11 mouse cellular contexts compared by ENCODE assay signal in genomic region chr9:61019938-61020337, GRCm38 (mm10).
DNase-seq lines count a peak whose midpoint lies in the region; ATAC-seq and TF ChIP-seq lines count a peak whose summit lies in the region.
"Had no signal": no experiment of that assay in that cellular context is flagged by ENCODE, and none has a peak within 500 bp of the region (broad histone marks: within the 10 kb centered on the region; RNA-seq: fewer than 3 reads in every experiment).

No protein-coding gene starts in this region.

- TF ChIP-seq RAD21 in CH12.LX (IDR thresholded peaks at IDR 0.05; ENCODE audit: low read depth, low read length) = peak; percentile 55

- no peaks in the 10 kb centered on the region for H3K27me3 ChIP-seq in limb, embryonic 11.5 days (ENCODE audit: control insufficient read depth, insufficient read depth, low read length)
- peaks cover 50% of the 10 kb centered on the region for H3K27me3 ChIP-seq in limb, embryonic 10.5 days (ENCODE audit: low read depth, poor library complexity, severe bottlenecking)
- peaks cover 49% of the 10 kb centered on the region for H3K27me3 ChIP-seq in CH12.LX (replicated peaks)
- no peaks in the 10 kb centered on the region for H3K27me3 ChIP-seq in forebrain, postnatal 0 days (ENCODE audit: insufficient read depth, low read length)
- H3K27me3 ChIP-seq: neural tube, embryonic 12.5 days; stomach, embryonic 15.5 days had no signal

- H3K4me1 ChIP-seq in limb, embryonic 11.5 days (ENCODE audit: control insufficient read depth, insufficient read depth, low read length) = peaks cover 21% of the 10 kb centered on the region
- peaks cover 23% of the 10 kb centered on the region for H3K4me1 ChIP-seq in limb, embryonic 10.5 days
- H3K4me1 ChIP-seq in CH12.LX (ENCODE audit: control insufficient read depth in 1 of 2, insufficient read depth in 2 of 2) = peaks cover 9 to 41% of the 10 kb centered on the region in 2 experiments
- no peaks in the 10 kb centered on the region for H3K4me1 ChIP-seq in forebrain, postnatal 0 days (ENCODE audit: insufficient read depth)
- H3K4me1 ChIP-seq: heart, embryonic 13.5 days; stomach, embryonic 15.5 days had no signal

- ATAC-seq in limb, embryonic 11.5 days (ENCODE audit: insufficient number of reproducible peaks, low FRiP score, low TSS enrichment, low read depth) = no peak
- no peak for ATAC-seq in forebrain, postnatal 0 days

- TF ChIP-seq EP300 in CH12.LX (IDR thresholded peaks at IDR 0.05; ENCODE audit: low read length) = no peak

- H3K4me3 ChIP-seq in limb, embryonic 11.5 days (ENCODE audit: low read depth, low read length) = no peak overlapping the region
- H3K4me3 ChIP-seq in limb, embryonic 10.5 days = no peak overlapping the region
- H3K4me3 ChIP-seq in CH12.LX (replicated peaks in 1 of 3; ENCODE audit: low read depth in 2 of 3, low read length in 2 of 3, poor library complexity in 1 of 3) = no peak overlapping the region
- no peak overlapping the region for H3K4me3 ChIP-seq in forebrain, postnatal 0 days (ENCODE audit: low read depth, low read length)
- H3K4me3 ChIP-seq: heart, embryonic 13.5 days; neural tube, embryonic 12.5 days; stomach, embryonic 15.5 days had no signal

- peak; percentile 67 to 74 for TF ChIP-seq CTCF in CH12.LX (conservative IDR thresholded peaks at IDR 0.05 in 1 of 2, IDR thresholded peaks at IDR 0.05 in 1 of 2; ENCODE audit: low read depth in 2 of 2, low read length in 2 of 2)
- no peak for TF ChIP-seq CTCF in forebrain, postnatal 0 days (IDR thresholded peaks at IDR 0.05; ENCODE audit: low read depth)

- dilution Hi-C loops in CH12.LX (cut with MboI; ENCODE audit: extremely low pct_ligation_motif_present, extremely low pct_unique_long_range_greater_than_20kb, low sequenced_read_pairs) = no loop called here

- H3K36me3 ChIP-seq in limb, embryonic 11.5 days (ENCODE audit: control insufficient read depth, insufficient read depth, low read length) = no peaks in the 10 kb centered on the region
- H3K36me3 ChIP-seq in limb, embryonic 10.5 days = no peaks in the 10 kb centered on the region
- no peaks in the 10 kb centered on the region for H3K36me3 ChIP-seq in CH12.LX (replicated peaks in 1 of 2; ENCODE audit: control insufficient read depth in 1 of 2, insufficient read depth in 1 of 2, low read length in 1 of 2)
- no peaks in the 10 kb centered on the region for H3K36me3 ChIP-seq in forebrain, postnatal 0 days (ENCODE audit: insufficient read depth)
- H3K36me3 ChIP-seq: heart, embryonic 13.5 days; neural tube, embryonic 12.5 days; stomach, embryonic 15.5 days had no signal

- peak; percentile 45 for DNase-seq in embryo, embryonic 10 days (ENCODE audit: low spot score)
- DNase-seq in embryo, embryonic 9.5 days (ENCODE audit: extremely low spot score) = no peak
- DNase-seq in limb, embryonic 11.5 days (ENCODE audit: low spot score) = peak; percentile 48
- DNase-seq in limb, embryonic 10.5 days (ENCODE audit: low spot score) = no peak
- no peak for DNase-seq in CH12.LX (ENCODE audit: extremely low read depth)
- DNase-seq in induced T-regulatory cell, adult 2 months (ENCODE audit: low read depth) = peak; percentile 68
- no peak for DNase-seq in spleen, postnatal 14 days (ENCODE audit: low spot score in 2 of 2)
- no peak for DNase-seq in forebrain, postnatal 0 days

- no peak for TF ChIP-seq POLR2A in CH12.LX (IDR thresholded peaks at IDR 0.05; ENCODE audit: low read depth, low read length)

- no peaks in the 10 kb centered on the region for H3K79me2 ChIP-seq in CH12.LX (replicated peaks; ENCODE audit: control insufficient read depth, extremely low read depth, insufficient read depth, poor library complexity, severe bottlenecking)

- no peak overlapping the region for H3K9ac ChIP-seq in limb, embryonic 11.5 days (ENCODE audit: low read length)
- no peak overlapping the region for H3K9ac ChIP-seq in CH12.LX (ENCODE audit: insufficient read depth, low read depth)
- no peak overlapping the region for H3K9ac ChIP-seq in forebrain, postnatal 0 days
- H3K9ac ChIP-seq: heart, embryonic 13.5 days; neural tube, embryonic 12.5 days; stomach, embryonic 15.5 days had no signal

- no peaks in the 10 kb centered on the region for H3K9me3 ChIP-seq in limb, embryonic 11.5 days (ENCODE audit: control insufficient read depth, low read length)
- H3K9me3 ChIP-seq in limb, embryonic 10.5 days (replicated peaks) = no peaks in the 10 kb centered on the region; the same call in 1 of the 2 replicates
- H3K9me3 ChIP-seq in CH12.LX (replicated peaks; ENCODE audit: low read length) = peaks cover 8% of the 10 kb centered on the region
- no peaks in the 10 kb centered on the region for H3K9me3 ChIP-seq in forebrain, postnatal 0 days (ENCODE audit: low read length)
- H3K9me3 ChIP-seq: neural tube, embryonic 12.5 days; stomach, embryonic 15.5 days had no signal

- H3K4me2 ChIP-seq in limb, embryonic 11.5 days (ENCODE audit: low read depth, severe bottlenecking) = no peak overlapping the region
- H3K4me2 ChIP-seq in CH12.LX (ENCODE audit: insufficient read depth, low read depth, poor library complexity, severe bottlenecking) = no peak overlapping the region
- no peak overlapping the region for H3K4me2 ChIP-seq in forebrain, postnatal 0 days (ENCODE audit: low read depth)
- H3K4me2 ChIP-seq: heart, embryonic 13.5 days; neural tube, embryonic 12.5 days; stomach, embryonic 15.5 days had no signal

- WGBS in limb, embryonic 11.5 days = 55% methylated on average over 4 of the region's 4 CpGs
- 59% methylated on average over 4 of the region's 4 CpGs for WGBS in limb, embryonic 10.5 days
- 81% methylated on average over 4 of the region's 4 CpGs for WGBS in forebrain, postnatal 0 days

- in situ Hi-C loops in CH12.LX (cut with MboI; ENCODE audit: low pct_ligation_motif_present, low pct_unique_long_range_greater_than_20kb, low sequenced_read_pairs) = no loop called here

- no peak overlapping the region for H3K27ac ChIP-seq in limb, embryonic 11.5 days (replicated peaks; ENCODE audit: low read depth, low read length)
- H3K27ac ChIP-seq in limb, embryonic 10.5 days = no peak overlapping the region
- H3K27ac ChIP-seq in CH12.LX (ENCODE audit: insufficient read depth, low read depth) = no peak overlapping the region
- H3K27ac ChIP-seq in forebrain, postnatal 0 days (ENCODE audit: low read depth, low read length) = no peak overlapping the region
- H3K27ac ChIP-seq: heart, embryonic 13.5 days; neural tube, embryonic 12.5 days; stomach, embryonic 15.5 days had no signal

TF ChIP-seq in CH12.LX, 34 proteins besides CTCF, POLR2A, EP300 and RAD21:
- TF ChIP-seq SMC3 (IDR thresholded peaks at IDR 0.05; ENCODE audit: low read depth, low read length) (peak; percentile 59), CHD2 (IDR thresholded peaks at IDR 0.05; ENCODE audit: low read length) (no peak), IRF4 (IDR thresholded peaks at IDR 0.05; ENCODE audit: low read depth, low read length) (no peak), MEF2A (IDR thresholded peaks at IDR 0.05; ENCODE audit: borderline replicate concordance, low read depth, low read length) (no peak), ZNF384 (IDR thresholded peaks at IDR 0.05; ENCODE audit: low read depth, low read length) (peak; percentile 95)

Comparison
In these comparisons a context has a peak if more than half of its experiments do, and no peak if none do; other contexts are left out.
1. DNase-seq: peak in embryo, embryonic 10 days (single experiment), limb, embryonic 11.5 days (single experiment) and induced T-regulatory cell, adult 2 months (single experiment); none in embryo, embryonic 9.5 days (single experiment), limb, embryonic 10.5 days (single experiment), CH12.LX (single experiment), spleen, postnatal 14 days (0 of 2) and forebrain, postnatal 0 days (single experiment).